Mouse (Mus musculus) lung, adult 2 months (tissue): ENCODE data around the gene Abraxas1.

Experiments used
- CTCF ChIP-seq: fragments of 200-500 bp; IDR thresholded peaks from 2 replicates; pipeline ENCODE4 v1.5.1; 2011; ENCODE audit warnings: mild to moderate bottlenecking, low read length, control low read depth; ENCODE audit not compliant: insufficient read depth
- POLR2A ChIP-seq: fragments of 200-500 bp; IDR thresholded peaks from 2 replicates; pipeline ENCODE4 v1.6.1; 2011; ENCODE audit warnings: low read depth, mild to moderate bottlenecking, control low read depth, low read length, borderline replicate concordance; ENCODE audit errors: extremely low read depth

DNA sequence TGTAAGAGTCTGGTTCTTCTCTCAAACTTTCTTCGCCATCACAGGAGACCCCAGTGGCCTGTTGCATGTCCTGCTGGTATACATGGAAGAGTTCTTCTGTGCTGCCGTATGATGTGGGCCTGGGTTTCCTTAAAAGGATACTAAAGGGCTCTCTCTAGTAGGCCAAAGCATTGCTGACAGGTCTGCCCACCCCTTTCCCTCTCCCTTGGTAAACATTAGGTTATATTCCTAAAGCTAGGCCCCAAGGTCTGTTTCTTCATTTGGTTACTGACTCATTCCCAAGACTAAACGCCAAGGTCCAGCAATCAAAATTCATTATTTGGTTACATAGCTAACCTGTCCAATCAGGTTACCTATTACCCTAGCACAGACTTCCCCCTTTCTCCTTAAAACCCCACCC lies 11.9 kb upstream of the Abraxas1 start:
- TF ChIP-seq CTCF = no peak
- no peak for TF ChIP-seq POLR2A
